In the genomic region with DNA sequence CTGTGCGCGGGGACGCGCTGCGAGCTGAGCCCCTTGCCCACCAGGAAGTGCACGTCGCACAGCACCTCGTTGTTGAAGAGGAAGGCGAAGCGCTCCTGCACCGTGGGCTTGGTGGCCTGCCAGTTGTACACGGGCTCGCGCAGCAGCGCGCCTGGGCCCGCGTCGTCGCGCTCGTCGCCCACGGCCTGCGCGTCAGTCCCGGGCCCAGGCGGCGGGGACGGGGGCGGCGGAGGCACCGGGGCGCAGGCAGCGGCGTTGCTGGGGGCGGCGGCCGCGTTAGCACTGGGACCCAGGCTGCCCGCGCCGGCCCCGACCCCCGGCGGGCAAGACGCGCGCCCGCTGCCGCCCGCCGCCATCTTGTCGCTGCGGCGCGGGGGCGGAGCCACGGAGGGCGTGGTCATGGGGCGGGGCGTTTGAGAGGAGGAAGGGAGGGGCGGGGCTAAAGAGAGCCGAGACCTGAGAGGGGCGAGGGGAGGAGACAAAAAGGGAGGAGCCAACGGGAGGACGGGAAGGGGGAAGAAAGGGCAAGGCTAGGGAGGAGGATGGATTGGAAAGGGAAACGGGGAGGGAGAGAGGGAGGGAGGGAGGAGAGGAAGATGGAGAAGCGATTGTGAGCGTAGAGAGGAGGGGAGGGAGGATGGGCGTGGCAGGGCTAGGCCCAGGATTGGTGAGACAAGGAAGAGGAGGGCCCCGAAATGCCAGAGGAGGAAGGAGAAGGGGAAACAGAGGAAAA, we compare ENCODE assay signal across 8 mouse cellular contexts. TPM values are rescaled to one million over a fixed set of nuclear protein-coding genes. Genes with fewer than 3 reads are reported as not detected.
DNase-seq lines count a peak whose midpoint lies in the region; ATAC-seq lines count a peak whose summit lies in the region.

No protein-coding gene starts in this region.

- WGBS in forebrain, embryonic 10.5 days, result under 1% methylated on average over 72 of the region's 72 CpGs
- WGBS in heart, embryonic 16.5 days, result under 1% methylated on average over 71 of the region's 72 CpGs
- WGBS in liver, embryonic 15.5 days (ENCODE audit: insufficient replicate concordance), result under 1% methylated on average over 72 of the region's 72 CpGs
- under 1% methylated on average over 71 of the region's 72 CpGs for WGBS in neural tube, embryonic 12.5 days

- peaks cover 18% of the 10 kb centered on the region for H3K36me3 ChIP-seq in forebrain, embryonic 10.5 days (replicated peaks)
- H3K36me3 ChIP-seq in heart, embryonic 16.5 days (ENCODE audit: control insufficient read depth, insufficient read depth), result no peaks in the 10 kb centered on the region
- H3K36me3 ChIP-seq in liver, embryonic 15.5 days (replicated peaks), result no peaks in the 10 kb centered on the region
- H3K36me3 ChIP-seq in neural tube, embryonic 12.5 days, result peaks cover 6% of the 10 kb centered on the region

- H3K27me3 ChIP-seq in forebrain, embryonic 10.5 days (ENCODE audit: poor library complexity, severe bottlenecking), result no peaks in the 10 kb centered on the region
- no peaks in the 10 kb centered on the region for H3K27me3 ChIP-seq in heart, embryonic 16.5 days (ENCODE audit: control insufficient read depth, insufficient read depth, low read length)
- H3K27me3 ChIP-seq in liver, embryonic 15.5 days, result no peaks in the 10 kb centered on the region
- no peaks in the 10 kb centered on the region for H3K27me3 ChIP-seq in neural tube, embryonic 12.5 days (replicated peaks)

- H3K27ac ChIP-seq in forebrain, embryonic 10.5 days, result peak overlapping the region; percentile 95
- peak overlapping the region; percentile 85 for H3K27ac ChIP-seq in heart, embryonic 16.5 days (ENCODE audit: low read length)
- H3K27ac ChIP-seq in liver, embryonic 15.5 days (replicated peaks), result peak overlapping the region; percentile 87
- peak overlapping the region; percentile 58 for H3K27ac ChIP-seq in neural tube, embryonic 12.5 days

- no peaks in the 10 kb centered on the region for H3K9me3 ChIP-seq in forebrain, embryonic 10.5 days
- H3K9me3 ChIP-seq in heart, embryonic 16.5 days (replicated peaks; ENCODE audit: control insufficient read depth, low read length), result no peaks in the 10 kb centered on the region
- no peaks in the 10 kb centered on the region for H3K9me3 ChIP-seq in liver, embryonic 15.5 days (replicated peaks)
- no peaks in the 10 kb centered on the region for H3K9me3 ChIP-seq in neural tube, embryonic 12.5 days

- peak overlapping the region; percentile 93 for H3K4me3 ChIP-seq in forebrain, embryonic 10.5 days
- H3K4me3 ChIP-seq in heart, embryonic 16.5 days (ENCODE audit: low read length), result peak overlapping the region; percentile 88
- peak overlapping the region; percentile 86 for H3K4me3 ChIP-seq in liver, embryonic 15.5 days (replicated peaks)
- H3K4me3 ChIP-seq in neural tube, embryonic 12.5 days, result peak overlapping the region; percentile 95

- peak; percentile 80 to 92 for DNase-seq in CD8-positive naive resting alpha-beta T cell, adult 2 months (ENCODE audit: low read depth in 2 of 2, low spot score in 2 of 2)
- peak; percentile 93 for DNase-seq in c-Kit-positive CD71-negative TER-119-negative erythroid progenitor cells, embryonic 14.5 days (ENCODE audit: low read depth)
- peak; percentile 99 for DNase-seq in forebrain, embryonic 10.5 days (ENCODE audit: extremely low spot score, low spot score)
- peak; percentile 99 for DNase-seq in kidney, postnatal 36 days
- DNase-seq in telencephalon, adult 2 months (ENCODE audit: low read depth, low spot score), result peak; percentile 99

- peak overlapping the region; percentile 98 for H3K9ac ChIP-seq in heart, embryonic 16.5 days (ENCODE audit: low read length)
- peak overlapping the region; percentile 90 for H3K9ac ChIP-seq in liver, embryonic 15.5 days
- H3K9ac ChIP-seq in neural tube, embryonic 12.5 days, result peak overlapping the region; percentile 96

- H3K4me2 ChIP-seq in heart, embryonic 16.5 days (ENCODE audit: low read depth, low read length), result peak overlapping the region; percentile 92
- H3K4me2 ChIP-seq in liver, embryonic 15.5 days, result peak overlapping the region; percentile 92
- peak overlapping the region; percentile 98 for H3K4me2 ChIP-seq in neural tube, embryonic 12.5 days (replicated peaks)

- peak; percentile 85 for ATAC-seq in heart, embryonic 16.5 days (replicated peaks; ENCODE audit: extremely low read depth, insufficient read depth, low FRiP score)
- ATAC-seq in liver, embryonic 15.5 days (ENCODE audit: insufficient read depth), result peak; percentile 71
- peak; percentile 78 for ATAC-seq in neural tube, embryonic 12.5 days (ENCODE audit: low FRiP score, low read depth)

- H3K4me1 ChIP-seq in forebrain, embryonic 10.5 days, result peaks cover 57% of the 10 kb centered on the region
- H3K4me1 ChIP-seq in heart, embryonic 16.5 days (ENCODE audit: control insufficient read depth, insufficient read depth, low read length), result peaks cover 31% of the 10 kb centered on the region
- peaks cover 69% of the 10 kb centered on the region for H3K4me1 ChIP-seq in liver, embryonic 15.5 days (replicated peaks)
- peaks cover 24% of the 10 kb centered on the region for H3K4me1 ChIP-seq in neural tube, embryonic 12.5 days

RNA-seq across cellular contexts. Expression of a gene that starts 0.6 kb away (rescaled TPM):
- 71.6 and 78.1 TPM in 2 replicates for polyA plus RNA-seq in forebrain, embryonic 10.5 days (2016; fragmentation: Nextera tagmentation; extraction: Ambion mirVana)
- polyA plus RNA-seq in heart, embryonic 16.5 days (2015; fragmentation: Nextera tagmentation; extraction: Ambion mirVana), result 41.7 and 58.2 TPM in 2 replicates
- polyA plus RNA-seq in liver, embryonic 15.5 days (2015; fragmentation: Nextera tagmentation; extraction: Ambion mirVana), result 14.4 and 15.9 TPM in 2 replicates
- polyA plus RNA-seq in neural tube, embryonic 12.5 days (2016; fragmentation: Nextera tagmentation; extraction: Ambion mirVana), result 92.8 and 100 TPM in 2 replicates

RNA-seq across cellular contexts. Expression of a gene that starts 21.6 kb away (rescaled TPM):
- 91.0 and 100 TPM in 2 replicates for polyA plus RNA-seq in forebrain, embryonic 10.5 days (2016; fragmentation: Nextera tagmentation; extraction: Ambion mirVana)
- polyA plus RNA-seq in heart, embryonic 16.5 days (2015; fragmentation: Nextera tagmentation; extraction: Ambion mirVana), result 82.1 and 92.8 TPM in 2 replicates
- 74.9 and 84.6 TPM in 2 replicates for polyA plus RNA-seq in liver, embryonic 15.5 days (2015; fragmentation: Nextera tagmentation; extraction: Ambion mirVana)
- polyA plus RNA-seq in neural tube, embryonic 12.5 days (2016; fragmentation: Nextera tagmentation; extraction: Ambion mirVana), result 86.5 and 88.5 TPM in 2 replicates

RNA-seq across cellular contexts. Expression of a gene that starts 33.7 kb away (rescaled TPM):
- 123 and 133 TPM in 2 replicates for polyA plus RNA-seq in forebrain, embryonic 10.5 days (2016; fragmentation: Nextera tagmentation; extraction: Ambion mirVana)
- 50.7 and 103 TPM in 2 replicates for polyA plus RNA-seq in heart, embryonic 16.5 days (2015; fragmentation: Nextera tagmentation; extraction: Ambion mirVana)
- 49.7 and 60.4 TPM in 2 replicates for polyA plus RNA-seq in liver, embryonic 15.5 days (2015; fragmentation: Nextera tagmentation; extraction: Ambion mirVana)
- polyA plus RNA-seq in neural tube, embryonic 12.5 days (2016; fragmentation: Nextera tagmentation; extraction: Ambion mirVana), result 173 and 192 TPM in 2 replicates

RNA-seq across cellular contexts. Expression of a gene that starts 45.5 kb away (rescaled TPM):
- 53.9 and 54.7 TPM in 2 replicates for polyA plus RNA-seq in forebrain, embryonic 10.5 days (2016; fragmentation: Nextera tagmentation; extraction: Ambion mirVana)
- polyA plus RNA-seq in heart, embryonic 16.5 days (2015; fragmentation: Nextera tagmentation; extraction: Ambion mirVana), result 29.0 and 33.4 TPM in 2 replicates
- 28.0 and 31.6 TPM in 2 replicates for polyA plus RNA-seq in liver, embryonic 15.5 days (2015; fragmentation: Nextera tagmentation; extraction: Ambion mirVana)
- 59.4 and 61.5 TPM in 2 replicates for polyA plus RNA-seq in neural tube, embryonic 12.5 days (2016; fragmentation: Nextera tagmentation; extraction: Ambion mirVana)

RNA-seq across cellular contexts. Expression of a gene that starts 45.7 kb away (rescaled TPM):
- polyA plus RNA-seq in forebrain, embryonic 10.5 days (2016; fragmentation: Nextera tagmentation; extraction: Ambion mirVana), result 7.7 and 10.9 TPM in 2 replicates
- polyA plus RNA-seq in heart, embryonic 16.5 days (2015; fragmentation: Nextera tagmentation; extraction: Ambion mirVana), result 11.2 and 13.2 TPM in 2 replicates
- polyA plus RNA-seq in liver, embryonic 15.5 days (2015; fragmentation: Nextera tagmentation; extraction: Ambion mirVana), result 7.1 and 8.1 TPM in 2 replicates
- 28.6 and 29.3 TPM in 2 replicates for polyA plus RNA-seq in neural tube, embryonic 12.5 days (2016; fragmentation: Nextera tagmentation; extraction: Ambion mirVana)

Comparison
In these comparisons a context has a peak if more than half of its experiments do, and no peak if none do; other contexts are left out.
1. Peak in every context shown above with its lines: DNase-seq, ATAC-seq, H3K4me3 ChIP-seq and H3K27ac ChIP-seq.